Mouse (Mus musculus): ENCODE results near the gene Ceacam10. TPM values are rescaled to one million over a fixed set of nuclear protein-coding genes. Genes with fewer than 3 reads are reported as not detected.
A peak's percentile ranks its signal among the peaks of the same experiment; 100 is the strongest.
"Not testable (repeated sequence)": the region's sequence is repeated elsewhere in the genome, so short reads cannot be mapped to it uniquely, and the experiment has no call there.

The Ceacam10 gene
- not detected for total RNA-seq (2021)

DNA sequence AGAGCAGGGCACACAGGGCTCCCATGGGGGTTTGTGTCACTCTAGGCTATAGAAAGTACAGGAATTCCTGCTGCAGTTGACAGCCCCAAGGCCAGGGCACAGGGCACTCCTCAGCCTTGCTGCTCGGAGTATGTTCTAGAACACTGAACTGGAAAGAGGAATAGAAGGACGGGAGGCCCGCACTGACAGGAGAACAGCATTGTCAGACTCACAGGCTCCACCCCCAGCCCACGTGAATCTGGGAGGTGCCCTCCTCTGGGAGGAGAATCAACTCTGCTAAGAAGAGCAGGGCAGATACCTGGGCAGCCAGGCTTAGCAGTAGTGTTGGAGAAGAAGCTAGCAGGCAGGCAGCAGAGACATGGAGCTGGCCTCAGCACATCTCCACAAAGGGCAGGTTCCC is at the start of gene Ceacam10:
Gene Ceacam10 (plus strand): TSS at position 289 of the 400 bp plus-strand sequence.
- intact Hi-C loops (cut with DNase I) = loop anchor here (5.0 kb wide), 1 partner anchor 700 kb away; the partner anchor contains the start of gene Ceacam1
- not testable (repeated sequence) for DNase-seq

DNA sequence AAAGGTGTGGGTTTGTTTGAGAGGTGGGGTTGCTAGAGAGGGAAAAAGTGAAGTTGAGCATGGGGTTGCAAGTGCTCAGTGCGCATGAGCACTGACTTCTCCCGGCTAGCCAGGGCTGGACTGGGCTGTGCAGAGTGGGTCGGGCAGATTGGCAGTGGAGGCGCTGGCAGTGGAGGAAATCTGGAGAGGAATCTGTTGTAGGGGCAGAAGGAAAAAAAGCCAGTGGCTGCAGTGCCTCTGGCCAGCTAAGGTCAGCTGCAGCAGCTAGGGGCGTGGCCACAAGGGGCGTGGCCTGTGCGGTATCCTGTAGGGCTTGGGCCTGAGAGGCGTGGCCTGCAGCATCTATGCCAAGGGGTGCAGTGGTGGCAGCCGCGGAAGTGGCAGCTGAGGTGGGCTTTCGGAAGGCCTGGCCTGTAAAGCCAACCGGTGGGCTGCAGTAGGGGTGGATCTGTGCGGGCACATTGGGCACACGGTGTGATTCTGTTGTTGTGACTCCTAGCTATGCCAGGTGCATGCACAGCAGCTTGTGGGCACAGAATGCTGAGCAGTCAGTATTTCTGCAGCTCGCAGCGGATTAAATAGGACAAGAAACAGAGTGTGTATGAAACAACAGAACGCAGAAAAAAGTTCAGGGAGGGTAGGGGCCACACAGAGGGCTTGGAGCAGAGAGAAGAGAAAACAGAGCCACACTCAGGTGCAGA is 40.9 kb upstream of the Ceacam10 start:
- intact Hi-C loops (cut with DNase I) = no loop called here
- DNase-seq = peak in 1 of 2 experiments; percentile 4

DNA sequence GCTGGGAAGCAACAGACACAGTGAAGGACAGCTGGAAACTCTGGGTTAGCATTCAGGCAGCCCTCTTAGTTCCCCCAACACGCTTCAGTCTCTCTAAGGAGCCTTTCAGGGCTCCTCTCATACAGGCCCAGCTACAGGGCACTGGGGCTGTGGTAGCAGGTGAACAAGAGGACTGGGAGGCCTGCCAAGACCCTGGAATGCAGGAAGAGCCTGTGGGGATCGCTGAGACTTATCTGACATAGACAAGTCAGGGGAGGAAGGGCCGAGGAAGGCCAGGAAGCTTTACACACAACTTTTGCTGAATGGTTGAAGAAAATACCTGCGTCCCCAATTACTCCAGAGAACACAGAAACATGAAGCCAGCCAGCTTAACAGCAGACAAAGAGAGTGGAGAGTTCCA is 26.3 kb upstream of the Ceacam10 start:
- DNase-seq = no peak
- intact Hi-C loops (cut with DNase I) = no loop called here

DNA sequence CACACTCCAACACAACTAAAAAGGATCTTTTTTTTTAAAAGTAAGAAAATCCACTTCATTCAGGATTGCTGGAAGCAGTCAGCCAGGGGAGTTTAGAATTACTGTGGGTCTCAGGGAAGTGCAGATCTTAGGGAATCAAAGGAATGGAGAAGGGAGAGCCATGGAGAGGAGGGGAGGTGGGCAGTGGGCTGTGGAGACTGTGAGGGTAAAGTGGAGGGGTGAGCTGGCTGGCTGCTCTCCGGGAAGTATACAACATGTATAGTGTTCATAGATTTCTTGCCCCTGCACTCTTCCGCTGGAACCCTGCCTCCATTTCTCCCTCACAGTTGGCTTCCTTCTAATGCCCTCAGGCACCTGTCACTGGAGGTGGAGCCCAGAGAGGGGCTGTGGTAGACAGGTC is 25.4 kb upstream of the Ceacam10 start:
- intact Hi-C loops (cut with DNase I) = no loop called here
- DNase-seq = no peak

DNA sequence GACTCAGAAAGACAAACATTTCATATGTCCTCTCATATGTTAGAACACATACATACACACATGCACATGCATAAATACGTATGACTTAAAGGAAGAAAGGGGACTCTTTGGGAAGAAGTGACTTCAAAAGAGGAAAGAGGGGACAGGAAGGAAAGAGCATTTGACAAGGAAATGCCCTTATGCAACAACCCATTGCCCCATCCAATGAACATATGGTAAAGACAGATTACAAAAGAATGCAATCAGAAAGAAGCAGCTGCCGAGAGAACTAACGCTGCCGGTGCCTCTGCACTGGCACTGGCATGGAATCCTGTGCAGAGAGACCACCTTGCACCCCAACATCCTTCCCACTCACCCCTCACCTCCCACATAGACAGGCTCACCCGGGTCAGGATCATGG is 23.5 kb upstream of the Ceacam10 start:
- DNase-seq = no peak
- intact Hi-C loops (cut with DNase I) = no loop called here

DNA sequence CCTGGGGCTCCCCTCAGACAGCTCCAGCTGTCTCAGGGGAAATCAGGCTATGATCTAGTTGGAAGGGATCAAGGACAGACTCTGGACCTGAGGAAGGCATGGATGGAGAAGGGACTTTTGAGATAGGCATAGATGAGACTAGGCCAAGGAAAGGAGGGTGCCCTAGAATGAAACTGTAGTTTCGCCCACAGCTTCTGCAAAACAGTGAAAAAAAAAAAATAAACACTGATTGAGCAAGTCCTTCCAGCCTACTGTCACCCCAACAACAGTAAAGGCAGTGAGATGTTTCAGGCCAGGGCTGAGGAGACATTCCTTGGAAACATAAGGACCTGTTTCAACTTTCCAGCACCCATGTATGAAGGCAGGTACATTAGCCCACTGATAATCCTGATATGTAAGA is 18.5 kb upstream of the Ceacam10 start:
- DNase-seq = no peak
- intact Hi-C loops (cut with DNase I) = no loop called here

DNA sequence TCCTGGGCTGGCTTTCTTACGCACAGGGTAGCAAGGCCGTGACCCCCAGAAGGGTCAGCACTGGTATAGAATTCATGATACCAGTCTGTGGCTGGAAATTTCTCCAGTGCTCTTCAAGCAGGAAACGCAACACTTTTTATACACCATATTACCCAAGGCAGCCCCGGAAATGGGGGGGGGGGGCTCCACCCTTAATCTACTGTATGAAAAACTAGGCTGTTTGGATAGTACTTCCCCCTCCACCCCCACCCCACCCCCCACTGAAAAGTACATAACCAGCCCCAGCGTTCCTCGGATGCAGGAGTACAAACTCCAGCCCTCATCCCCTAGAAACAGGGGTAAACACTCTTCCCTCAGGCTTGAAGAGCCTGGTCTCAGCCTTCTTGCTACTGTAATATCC is 16.8 kb upstream of the Ceacam10 start, which contains the start of gene Cd177:
Gene Cd177 (minus strand): TSS at position 101 of the 400 bp plus-strand sequence.
- intact Hi-C loops (cut with DNase I) = no loop called here

DNA sequence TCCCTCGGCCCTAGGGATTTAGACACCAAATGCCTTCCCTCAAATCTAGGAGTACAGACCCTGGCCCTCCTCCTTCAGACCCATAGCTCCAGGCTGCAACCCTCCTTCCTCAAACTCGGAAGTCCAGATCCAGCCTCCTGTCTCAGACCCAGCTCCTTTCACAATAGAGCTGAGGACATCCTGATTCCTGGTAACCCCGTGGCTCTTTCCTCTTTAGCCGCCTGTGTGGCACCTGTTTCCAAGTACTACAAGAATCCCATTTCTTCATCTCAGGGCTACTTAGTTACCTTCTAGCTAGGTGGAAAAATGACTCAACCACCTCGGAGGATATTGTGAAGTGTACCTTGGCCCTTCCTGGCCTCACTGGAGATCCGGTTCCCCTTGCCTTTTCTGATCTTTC is 15.8 kb upstream of the Ceacam10 start:
- DNase-seq = no peak
- intact Hi-C loops (cut with DNase I) = no loop called here

More for the DNA sequence above, 16.8 kb upstream of the Ceacam10 start, which contains the start of gene Cd177:
- DNase-seq = no peak

DNA sequence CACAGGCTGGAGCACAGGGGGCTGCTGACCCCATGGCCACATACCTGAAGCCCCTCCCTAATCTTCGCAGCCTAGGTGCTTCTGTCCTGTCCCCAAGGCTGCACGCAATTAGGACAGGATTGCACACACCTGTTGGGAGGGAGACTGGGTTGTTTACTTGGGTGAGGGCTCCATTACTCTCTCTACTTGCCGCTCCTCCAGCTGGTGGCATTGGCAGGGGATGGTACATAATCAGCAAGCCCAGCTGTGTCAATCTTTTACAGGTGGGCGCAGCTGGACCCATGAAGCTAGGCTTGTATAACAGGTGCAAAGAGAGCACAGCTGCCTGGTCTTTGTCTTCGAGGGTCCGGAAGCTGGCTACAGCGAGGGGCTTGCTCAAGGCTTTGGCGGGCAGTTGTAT is 14.4 kb upstream of the Ceacam10 start:
- intact Hi-C loops (cut with DNase I) = no loop called here

DNA sequence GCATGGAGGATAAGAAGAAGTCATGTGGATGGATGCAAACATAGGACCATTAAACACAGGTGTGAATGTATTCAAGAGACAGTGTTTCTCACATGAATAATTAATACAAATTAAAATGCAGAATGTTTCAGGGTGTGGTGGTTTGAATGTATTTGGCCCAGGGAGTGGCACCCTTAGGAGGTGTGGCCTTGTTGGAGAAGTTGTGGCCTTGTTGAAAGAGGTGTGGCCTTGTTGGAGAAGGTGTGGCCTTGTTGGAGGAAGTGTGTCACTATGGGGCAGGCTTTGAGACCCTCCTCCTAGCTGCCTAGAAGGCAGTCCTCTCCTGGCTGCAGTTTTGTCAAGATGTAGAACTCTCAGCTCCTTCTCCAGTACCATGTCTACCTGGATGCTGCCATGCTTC is 5.6 kb upstream of the Ceacam10 start:
- intact Hi-C loops (cut with DNase I) = no loop called here
- no peak for DNase-seq

More for the DNA sequence above, 14.4 kb upstream of the Ceacam10 start:
- DNase-seq = no peak

DNA sequence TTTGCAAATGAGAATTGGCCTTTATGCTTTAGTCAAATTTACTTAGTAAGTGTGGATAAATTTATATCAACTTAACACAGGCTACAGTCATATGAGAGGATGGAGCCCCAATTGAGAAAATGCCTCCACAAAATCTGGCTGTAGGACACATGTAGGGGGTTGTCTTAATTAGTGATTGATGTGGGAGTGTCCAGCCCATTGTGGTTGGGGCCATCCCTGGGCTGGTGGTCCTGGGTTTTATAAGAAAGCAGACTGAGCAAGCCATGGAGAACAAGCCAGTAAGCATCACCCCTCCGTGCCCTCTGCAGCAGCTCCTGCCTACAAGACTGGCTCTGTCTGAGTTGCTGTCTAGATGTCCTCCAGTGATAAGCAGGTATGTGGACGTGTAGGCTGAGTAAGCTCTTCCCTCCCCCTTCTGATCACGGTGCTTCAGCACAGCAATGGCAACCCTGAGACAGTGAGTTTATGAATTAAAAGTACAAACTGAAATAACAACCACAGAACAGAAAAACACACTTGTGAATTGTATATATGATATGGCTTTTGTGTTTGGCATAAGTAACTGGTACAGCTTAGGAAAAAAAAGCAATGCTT is 3.0 kb upstream of the Ceacam10 start:
- DNase-seq = no peak
- intact Hi-C loops (cut with DNase I) = no loop called here

DNA sequence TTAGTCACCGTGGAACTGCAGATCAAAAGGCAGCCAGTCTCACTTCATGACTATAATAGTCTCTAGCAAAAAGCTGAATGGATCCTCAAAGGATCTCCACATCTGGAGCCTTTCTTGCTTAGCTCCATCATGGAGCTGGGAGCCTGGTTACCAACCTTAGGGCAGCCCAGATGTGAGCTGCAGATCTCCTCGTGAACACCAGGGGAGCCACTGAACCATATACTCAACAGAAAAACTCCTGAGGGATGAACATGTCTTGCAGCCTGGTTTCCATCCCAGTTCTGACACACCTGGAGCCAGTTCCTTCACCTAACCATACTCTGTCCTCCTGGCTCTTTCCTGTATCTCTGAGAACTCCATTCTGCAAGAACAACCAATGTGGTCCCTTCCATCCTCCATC is 861 bp upstream of the Ceacam10 start:
- intact Hi-C loops (cut with DNase I) = loop anchor here (5.0 kb wide), 1 partner anchor 701 kb away; the partner anchor contains the start of gene Ceacam1
- no peak for DNase-seq

DNA sequence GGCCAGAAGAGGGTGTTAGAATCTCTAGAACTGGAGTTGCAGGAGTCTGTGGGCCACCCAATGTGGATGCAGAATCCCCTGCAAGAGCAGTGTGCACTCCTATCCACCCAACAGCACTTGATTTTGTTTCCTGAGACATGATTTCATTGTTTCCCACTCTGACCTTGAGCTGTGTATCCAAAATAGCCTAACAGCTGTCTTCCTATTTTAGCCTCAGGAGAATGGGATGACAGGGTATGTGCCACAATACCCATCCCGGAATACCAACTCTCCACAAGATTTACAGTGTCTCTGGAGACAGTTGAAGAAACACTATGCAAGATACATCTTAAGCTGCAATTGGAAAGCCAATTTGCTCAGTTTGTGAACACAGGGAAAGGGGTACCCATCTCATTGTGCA is 20.9 kb downstream of the Ceacam10 start:
- DNase-seq = no peak
- intact Hi-C loops (cut with DNase I) = no loop called here

DNA sequence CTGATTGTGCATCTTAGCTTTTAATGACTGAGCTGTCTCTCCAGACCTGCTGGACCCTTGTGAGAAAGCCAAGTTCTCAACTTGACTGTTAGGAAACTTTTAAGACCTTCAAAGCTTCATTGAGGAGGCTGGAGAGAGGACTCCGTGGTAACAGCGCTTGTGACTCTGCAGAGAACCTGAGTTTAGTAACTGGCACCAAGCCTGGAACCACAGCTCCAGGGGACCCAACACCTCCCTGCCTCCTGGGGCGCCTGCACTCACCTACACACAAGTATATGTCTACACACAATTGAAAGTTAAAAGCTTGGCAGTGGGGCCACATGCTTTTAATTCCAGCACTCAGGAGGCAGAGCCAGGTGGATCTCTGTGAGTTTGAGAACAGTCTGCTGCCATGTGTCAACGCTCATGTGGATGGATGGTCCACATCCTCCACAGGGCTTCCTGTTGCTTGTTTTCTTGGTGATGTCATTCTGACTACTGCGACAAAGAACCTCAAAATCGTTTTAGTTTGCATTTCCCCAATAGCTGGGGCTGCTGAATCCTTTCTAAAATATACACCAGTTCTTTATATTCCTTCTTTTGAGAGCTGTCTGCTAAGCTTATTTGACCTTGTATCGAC is 25.3 kb downstream of the Ceacam10 start:
- no peak for DNase-seq
- intact Hi-C loops (cut with DNase I) = no loop called here

DNA sequence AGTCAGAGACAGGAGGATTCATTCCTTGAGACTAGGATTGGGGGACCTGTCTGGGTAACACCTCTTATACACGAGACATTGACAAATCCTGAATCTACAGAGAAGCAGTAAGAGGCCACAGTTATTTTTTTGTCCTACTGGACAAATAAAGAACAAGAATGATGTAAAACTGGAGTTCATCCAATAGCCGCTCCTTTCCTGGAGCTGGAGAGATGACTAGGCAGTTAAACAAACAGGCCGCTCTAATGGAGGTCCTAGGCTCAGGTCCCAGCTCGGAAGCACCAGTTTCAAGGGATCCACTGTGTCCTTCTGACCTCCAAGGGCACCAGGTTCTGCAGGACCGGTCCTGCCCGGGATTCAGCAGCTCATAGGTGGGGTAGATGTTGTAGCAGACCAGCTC is 27.8 kb downstream of the Ceacam10 start:
- DNase-seq = peak; percentile 3
- intact Hi-C loops (cut with DNase I) = no loop called here

DNA sequence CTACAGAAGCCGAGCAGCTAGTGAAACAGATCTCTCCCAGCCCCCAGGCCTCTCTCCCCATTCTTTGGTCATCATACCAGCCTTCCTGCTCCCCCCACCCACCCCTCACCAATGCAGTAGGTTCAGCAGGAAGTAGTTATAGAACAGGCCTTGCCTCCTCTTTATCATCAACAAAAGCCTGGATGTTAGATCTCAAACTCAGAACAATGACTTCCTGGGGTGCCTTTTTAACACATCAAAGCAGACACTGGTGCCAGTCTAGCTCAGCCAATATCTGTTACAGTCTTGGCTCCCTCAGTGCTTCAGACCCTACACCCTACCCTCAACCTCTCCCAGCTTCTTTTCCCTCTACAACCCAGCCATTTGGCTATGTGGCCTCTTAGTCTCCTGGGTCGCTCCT is 32.0 kb downstream of the Ceacam10 start:
- intact Hi-C loops (cut with DNase I) = no loop called here
- no peak for DNase-seq

DNA sequence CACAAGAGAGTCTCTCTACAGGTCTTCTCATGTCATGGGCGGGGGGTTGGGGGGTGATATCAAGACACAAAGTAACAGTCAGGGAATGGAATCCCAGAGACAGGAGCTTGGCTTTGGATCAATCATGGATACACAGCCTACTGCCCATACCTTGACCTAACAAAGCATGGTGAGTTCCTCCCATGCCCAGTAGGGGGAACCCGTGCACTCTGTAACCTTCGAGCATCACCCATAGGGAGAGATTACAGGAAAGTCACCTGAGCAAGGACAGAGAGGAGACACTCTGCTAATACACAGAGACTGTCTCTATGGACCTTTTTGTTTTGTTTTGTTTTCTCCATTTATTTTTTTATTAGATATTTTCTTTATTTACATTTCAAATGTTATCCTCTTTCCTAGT is 40.5 kb downstream of the Ceacam10 start:
- DNase-seq = peak; percentile 58 to 77
- intact Hi-C loops (cut with DNase I) = loop anchor here (5.0 kb wide), 2 partner anchors 50 to 150 kb away; partner anchors contain the start of gene Lypd4

DNA sequence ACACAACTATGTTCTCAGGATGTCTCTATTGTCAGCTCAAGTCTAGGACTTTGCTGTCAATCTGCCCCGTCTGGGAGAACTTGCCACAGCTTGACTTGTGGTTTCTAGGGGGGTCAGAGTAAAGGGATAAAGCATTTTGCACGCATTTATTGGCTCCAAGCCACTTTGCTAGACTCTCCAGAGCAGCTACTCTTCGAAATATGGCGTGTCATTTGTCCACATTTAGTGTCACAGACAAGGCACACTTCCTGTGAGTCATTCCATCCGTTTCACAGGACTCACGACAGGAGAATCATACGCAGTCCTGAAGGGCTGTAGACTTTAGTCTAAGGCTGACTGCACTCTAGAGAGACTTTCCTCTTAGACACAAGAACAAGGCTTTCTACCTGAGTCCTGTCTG is 47.4 kb downstream of the Ceacam10 start:
- no peak for DNase-seq
- intact Hi-C loops (cut with DNase I) = no loop called here

DNA sequence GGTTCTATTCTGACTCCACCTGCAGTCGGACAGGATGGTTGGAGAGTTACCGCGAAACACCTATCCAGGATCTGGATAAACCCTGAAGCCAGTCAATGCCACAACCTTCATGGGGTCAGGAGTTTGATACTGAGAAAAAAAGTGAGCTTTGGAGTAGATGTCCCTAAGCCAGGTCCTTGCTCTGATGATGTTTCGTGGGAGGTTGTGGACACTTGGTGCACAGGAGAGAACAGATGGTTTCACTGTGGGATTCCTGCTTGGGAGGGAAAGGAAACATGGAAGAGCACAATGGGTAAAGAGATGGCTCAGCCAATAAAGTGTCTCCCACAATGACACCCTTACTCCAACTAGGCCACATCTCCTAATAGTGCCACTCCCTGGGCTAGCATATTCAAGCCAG is 50.2 kb downstream of the Ceacam10 start:
- DNase-seq = no peak
- intact Hi-C loops (cut with DNase I) = no loop called here

Data from heart, postnatal 10 days (tissue).